Mouse (Mus musculus): ENCODE measurements around the gene Dolk.

Gene Dolk

DNA sequence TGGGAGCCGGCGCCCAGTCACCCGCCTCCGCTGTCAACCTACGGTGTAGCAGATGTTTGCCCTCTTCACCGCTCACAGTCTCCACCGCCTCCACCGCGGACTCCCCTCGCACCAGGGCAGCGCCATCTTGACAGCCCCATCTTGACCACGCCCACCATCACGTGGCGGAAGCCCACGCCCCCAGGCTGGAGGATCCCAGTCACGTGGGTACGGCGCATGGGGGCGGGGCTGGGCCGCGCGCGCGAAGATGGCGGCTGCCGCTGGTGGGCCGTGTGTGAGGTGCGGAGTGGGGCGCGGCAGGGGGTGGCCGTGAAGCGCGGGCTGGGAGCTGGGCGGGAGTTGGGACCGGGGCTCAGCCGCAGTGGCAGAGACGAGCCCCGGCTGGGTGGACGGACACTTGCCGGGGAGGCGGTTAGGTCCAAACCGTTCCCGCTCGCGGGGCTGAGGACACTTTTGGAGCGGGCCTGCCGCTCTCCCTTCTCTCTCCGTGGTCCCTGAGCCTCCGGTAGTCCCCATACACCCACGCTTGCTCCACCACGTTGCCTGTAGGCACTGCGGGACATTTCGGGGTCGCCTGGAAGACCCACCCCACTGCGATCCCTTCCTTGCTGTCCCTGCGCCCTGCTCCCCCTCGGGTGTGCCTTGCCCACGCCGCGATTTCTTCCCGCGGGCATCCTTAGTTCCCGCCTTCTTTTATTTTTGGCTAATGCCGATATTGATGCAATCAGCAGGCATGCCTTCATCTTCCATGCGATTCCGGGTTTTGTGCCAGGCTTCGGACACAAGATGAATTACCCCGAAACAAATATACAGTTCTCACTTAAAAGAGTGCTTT lies at the start of gene Dolk, which contains the start of gene Nup188:
Gene Dolk (minus strand): TSS at position 143 of the 835 bp plus-strand sequence.
Gene Nup188 (plus strand): TSS at position 206 of the 835 bp plus-strand sequence.
- ATAC-seq (ENCODE audit: low TSS enrichment) = peak; percentile 75

DNA sequence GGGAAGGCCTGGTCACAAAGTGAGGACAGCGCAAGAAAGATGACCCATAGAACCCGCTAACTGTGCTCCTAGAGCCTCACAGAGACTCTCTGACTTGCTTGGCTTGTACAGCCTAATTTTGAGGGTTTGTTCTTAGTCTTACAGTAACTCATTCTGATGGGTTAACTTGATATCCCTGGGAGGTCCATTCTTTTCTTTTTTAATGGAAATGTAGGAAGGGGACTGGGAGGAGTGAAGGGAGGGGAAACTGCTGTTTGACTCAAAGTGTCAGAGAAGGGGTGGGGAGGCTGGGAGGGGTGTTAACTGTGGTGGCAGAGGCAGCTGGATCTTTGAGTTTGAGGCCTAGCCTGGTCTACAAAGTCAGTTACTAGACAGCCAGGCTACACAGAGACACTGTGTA lies 49.2 kb upstream of the Dolk start:
- ATAC-seq (ENCODE audit: low TSS enrichment) = no peak

DNA sequence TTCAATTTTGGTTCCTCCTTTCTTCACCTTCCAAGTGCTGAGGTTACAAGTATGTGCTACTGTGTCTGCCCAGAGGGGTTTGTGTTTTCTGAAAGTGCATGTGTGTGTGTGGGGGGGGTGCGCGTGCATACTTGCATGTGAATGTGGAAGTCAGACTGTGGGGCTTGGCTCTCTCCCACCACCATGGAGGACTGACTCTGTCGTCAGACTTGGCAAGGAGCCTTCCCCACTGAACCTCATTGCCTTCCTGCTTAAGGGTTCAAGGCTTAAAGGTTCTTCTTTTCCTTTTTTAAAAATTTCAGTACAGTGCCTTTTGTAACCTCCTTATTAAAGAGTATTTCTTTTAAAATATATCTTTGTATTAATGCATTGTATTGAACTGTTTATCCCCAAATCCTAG lies 42.7 kb upstream of the Dolk start:
- ATAC-seq (ENCODE audit: low TSS enrichment) = no peak

DNA sequence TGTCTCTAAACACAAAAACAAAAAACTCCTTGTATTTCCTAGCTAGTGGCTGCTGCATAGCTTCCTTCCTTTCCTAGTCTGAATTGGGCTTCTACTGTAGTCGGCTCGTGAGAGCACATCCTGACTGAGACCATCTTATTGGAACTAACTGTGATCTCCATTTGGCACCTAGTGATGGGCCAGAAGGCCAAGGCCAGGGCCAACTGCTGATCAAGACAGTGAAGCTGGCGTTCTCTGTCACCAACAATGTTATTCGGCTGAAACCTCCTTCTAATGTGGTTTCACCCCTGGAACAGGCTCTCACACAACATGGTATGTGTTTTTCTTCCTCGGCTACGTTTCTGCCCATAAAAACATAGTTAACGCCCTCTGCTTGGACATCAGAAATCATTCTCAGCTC lies 41.1 kb upstream of the Dolk start:
- no peak for ATAC-seq (ENCODE audit: low TSS enrichment)

DNA sequence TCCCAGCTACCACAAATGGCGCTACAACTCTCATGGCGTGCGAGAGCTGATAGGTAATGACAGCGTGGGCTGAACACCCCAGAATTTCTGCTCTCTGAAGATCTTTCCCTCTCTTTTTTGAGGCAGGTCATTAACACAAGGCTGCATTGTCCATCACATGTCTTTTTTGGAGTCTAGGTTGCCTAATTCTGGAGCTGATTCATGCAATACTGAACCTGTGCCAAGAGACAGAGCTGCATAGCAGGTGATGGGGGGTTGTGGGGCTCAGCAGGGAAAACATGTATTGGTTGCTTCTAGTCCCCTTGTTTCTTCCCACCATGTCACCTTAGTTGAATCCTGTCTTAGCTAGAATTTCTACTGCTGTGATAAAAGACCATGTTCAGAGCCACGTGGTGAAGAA lies 39.2 kb upstream of the Dolk start:
- no peak for ATAC-seq (ENCODE audit: low TSS enrichment)

DNA sequence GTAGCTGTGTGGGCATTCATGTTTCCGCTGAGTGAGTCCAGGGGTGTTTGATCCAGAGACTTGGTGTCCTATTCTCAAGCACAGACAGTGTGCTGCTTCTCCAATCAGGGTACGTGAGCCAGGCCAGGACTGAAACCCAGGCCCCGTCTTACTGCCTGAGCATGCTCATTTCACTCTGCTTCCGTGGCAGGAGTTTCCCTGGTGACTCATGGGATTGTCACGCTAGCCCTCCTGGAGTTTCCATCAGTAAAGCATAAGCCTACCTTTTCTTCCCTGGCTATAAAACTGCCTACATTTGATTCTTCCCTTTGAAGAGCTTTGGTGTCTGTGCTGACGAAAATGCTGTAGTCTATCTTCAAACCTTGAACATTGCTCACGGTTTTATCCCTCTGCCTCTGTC lies 37.0 kb upstream of the Dolk start:
- ATAC-seq (ENCODE audit: low TSS enrichment) = no peak

DNA sequence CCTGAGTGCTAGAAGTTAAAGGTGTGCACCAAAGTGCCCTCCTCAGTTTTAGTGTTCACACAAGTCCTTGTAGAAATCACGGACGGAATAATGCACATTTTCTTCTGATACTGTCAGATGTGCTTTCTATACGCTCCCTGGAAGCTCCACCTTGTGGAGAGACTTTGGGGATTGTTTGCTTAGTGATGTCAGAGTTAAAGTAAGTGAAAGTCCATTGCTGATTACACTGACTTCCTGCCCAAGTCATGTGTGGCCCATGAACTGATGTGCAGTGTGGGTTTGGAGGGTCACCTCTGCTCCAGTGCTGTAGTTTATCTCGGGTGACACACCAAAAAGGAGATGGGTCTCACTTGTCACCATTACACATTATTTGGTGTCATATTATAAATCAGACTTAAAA lies 33.1 kb upstream of the Dolk start:
- ATAC-seq (ENCODE audit: low TSS enrichment) = no peak

DNA sequence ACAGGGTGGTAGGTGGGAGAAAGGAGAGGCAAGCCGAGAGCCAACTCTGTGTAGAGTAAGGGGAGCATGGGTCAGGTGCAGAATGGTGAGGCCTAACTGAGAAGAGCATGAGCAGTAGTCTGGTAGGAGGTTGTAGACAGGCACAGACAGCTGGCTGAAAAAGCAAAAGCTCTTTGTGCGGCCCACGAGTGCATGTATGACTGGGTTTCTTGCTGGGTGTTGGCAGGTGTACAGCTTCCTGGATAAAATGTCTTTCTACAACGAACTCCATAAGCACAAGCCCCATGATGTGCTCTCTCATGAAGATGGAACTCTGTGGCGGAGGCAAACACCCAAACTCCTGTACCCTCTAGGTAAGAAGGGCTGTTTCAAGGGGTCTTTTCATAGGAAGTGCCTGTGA lies 30.8 kb upstream of the Dolk start:
- ATAC-seq (ENCODE audit: low TSS enrichment) = no peak

DNA sequence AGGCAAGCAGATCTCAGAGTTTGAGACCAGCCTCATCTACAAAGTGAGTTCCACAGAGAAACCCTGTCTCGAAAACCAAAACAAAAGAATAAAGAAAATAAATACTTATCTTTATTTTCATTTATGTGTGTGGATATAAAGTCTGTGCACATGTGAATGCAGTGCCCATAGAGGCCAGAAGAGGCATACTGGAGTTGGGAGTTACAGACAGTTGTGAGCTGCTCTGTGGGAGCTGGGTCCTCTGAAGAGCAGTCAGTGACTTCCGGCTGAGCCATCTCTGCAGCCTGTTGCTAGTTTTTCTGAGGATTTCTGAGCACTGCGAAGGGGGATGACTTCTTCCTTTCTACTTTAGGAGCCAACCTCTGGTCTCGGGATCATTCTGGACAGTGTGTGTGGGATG lies 30.0 kb upstream of the Dolk start:
- no peak for ATAC-seq (ENCODE audit: low TSS enrichment)

DNA sequence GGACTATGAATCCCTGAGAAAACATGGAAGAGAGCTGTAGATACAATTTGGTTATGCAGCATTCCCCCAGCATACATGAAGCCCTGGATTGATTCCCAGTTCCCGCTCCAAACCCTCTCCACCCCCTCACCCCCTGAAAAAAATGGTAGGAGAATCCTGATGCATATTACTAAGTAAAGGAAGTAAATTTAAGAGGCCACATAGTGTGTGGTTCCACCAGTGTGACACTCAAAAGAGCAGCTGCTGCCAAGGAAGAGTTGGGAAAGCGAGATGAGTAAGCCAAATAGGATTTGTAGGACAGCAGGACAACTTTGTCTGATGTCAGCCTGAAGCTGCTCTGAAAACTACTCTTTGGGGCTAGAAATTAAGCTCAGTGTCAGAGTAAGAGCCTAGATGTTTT lies 25.3 kb upstream of the Dolk start:
- ATAC-seq (ENCODE audit: low TSS enrichment) = peak; percentile 81; the same call in 1 of the 2 replicates

DNA sequence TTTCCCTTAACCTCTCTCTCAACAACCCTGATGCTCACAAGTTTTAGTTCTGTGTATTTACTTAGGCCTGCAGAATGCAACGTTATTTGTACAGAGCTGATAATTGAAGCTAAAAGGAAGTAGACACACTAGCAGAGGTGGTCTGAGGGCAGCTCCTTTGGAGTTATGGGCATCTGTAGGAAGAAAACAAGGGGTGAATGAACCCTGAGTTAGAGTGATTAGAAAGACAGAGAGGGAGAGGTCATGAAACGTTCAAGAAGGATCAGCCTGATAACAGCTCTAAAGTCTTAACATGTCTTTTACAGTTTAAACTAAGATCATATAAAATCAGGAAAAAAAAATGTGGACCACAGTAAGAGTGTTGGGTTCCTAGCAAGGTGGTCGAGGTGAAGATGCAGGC lies 23.2 kb upstream of the Dolk start:
- ATAC-seq (ENCODE audit: low TSS enrichment) = no peak

DNA sequence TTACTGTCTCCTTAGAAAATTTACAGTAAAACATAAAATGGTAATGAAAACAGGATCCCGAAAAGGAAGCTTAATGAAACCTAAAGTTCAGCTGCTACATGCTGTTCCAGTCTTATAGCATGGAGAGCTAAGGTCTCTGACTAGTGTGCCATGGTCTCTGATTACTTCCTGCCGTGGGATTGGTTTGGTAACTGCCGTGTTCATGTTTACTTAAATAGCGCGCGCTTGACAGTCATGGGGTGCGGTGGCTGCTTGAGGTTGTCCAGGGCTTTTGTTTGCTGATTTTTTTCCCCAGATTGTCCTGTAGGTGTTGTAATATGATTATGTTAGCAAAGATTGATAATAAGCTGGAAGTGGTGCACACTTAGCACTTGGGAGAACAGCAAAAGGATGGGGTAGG lies 20.0 kb upstream of the Dolk start:
- ATAC-seq (ENCODE audit: low TSS enrichment) = no peak

DNA sequence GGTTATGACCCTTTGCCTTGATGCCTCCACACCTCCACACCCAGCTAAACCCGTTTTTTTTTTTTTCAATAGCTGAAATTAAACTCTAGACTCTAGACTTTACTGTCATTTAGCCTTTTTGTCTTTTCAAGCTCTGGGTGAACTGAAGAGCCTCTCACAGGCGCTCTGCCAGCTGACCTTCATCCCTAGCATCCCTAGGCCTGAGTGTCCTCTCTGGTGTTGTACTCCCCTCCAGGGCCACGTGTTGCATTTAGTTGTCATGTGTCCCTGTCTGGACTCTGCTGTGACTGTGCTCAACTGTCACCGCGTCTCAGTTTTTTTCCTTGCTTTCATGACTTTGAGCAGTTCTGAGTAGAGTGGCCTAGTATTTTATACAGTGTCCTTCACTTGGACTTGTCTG lies 13.8 kb upstream of the Dolk start:
- no peak for ATAC-seq (ENCODE audit: low TSS enrichment)

DNA sequence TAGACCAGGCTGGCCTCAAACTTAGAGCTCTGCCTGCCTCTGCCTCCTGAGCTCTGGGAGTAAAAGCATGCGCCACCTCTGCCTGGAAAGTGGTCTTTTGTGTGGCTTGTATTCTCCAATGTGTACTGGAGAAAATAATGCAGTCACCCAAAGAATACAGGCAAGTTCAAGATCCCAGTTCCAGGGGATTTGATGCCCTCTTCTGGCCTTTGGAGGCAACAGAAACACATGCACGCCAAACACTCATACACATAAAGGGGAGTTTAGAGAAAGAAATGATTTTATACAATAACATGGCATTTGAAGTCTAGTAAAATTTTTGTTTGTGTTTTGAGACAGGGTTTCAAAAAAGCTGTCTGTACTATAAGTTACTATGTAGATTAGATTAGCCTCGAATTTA lies 13.4 kb upstream of the Dolk start:
- ATAC-seq (ENCODE audit: low TSS enrichment) = no peak

DNA sequence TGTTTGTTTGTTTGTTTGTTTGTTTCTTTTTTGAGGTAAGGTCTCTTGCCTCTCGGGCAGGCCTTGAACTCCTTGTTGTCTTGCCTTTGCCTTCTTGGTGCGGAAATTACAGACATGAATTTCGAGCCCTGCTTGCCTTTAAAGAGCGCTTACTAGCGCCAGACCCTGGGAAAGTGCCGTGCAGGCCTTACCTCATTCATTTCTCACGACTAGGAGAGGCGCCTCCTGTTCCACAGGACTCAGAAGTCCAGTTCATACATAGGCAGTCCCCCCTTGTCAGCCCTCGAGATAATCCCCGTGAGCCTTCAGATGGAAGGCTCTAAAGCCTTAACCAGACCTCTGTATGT lies 866 bp upstream of the Dolk start:
- peak; percentile 42; the same call in 1 of the 2 replicates for ATAC-seq (ENCODE audit: low TSS enrichment)

DNA sequence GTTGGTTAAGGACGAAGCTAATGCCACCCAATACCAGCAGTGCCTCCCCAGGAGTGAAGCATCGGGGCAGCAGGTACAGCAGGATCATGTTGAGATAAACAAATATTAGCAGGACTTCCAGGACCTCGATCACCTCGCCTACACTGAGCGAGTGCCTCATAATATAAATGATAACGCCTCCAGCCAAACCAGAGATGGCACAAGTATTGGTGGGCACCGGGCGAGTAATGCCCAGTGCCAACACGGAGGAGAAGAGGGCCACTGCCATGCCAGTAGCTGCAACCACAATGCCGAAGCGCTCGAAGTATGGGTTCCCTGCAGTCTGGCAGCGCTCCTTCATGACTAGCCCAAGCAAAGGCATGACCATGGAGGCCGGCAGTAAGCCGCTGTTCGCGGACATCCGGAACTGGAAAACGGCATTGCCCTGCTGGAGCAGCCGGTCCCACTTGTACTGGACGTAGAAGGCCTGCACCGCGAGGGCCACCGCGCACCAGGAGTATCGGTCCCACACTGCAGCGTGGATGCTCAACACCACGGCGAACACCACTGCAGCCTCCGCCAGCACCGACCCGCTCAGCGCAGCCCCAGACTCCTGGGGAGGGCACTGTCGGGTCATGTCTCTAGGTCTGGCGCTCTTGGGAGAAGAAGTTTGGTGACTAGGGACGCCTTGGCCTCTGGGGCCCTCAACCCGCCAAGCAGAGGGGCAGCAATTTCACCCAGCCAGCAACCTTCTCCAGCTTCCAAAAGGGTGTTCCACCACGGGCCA lies 535 bp downstream of the Dolk start:
- peak; percentile 55; the same call in 1 of the 2 replicates for ATAC-seq (ENCODE audit: low TSS enrichment)

DNA sequence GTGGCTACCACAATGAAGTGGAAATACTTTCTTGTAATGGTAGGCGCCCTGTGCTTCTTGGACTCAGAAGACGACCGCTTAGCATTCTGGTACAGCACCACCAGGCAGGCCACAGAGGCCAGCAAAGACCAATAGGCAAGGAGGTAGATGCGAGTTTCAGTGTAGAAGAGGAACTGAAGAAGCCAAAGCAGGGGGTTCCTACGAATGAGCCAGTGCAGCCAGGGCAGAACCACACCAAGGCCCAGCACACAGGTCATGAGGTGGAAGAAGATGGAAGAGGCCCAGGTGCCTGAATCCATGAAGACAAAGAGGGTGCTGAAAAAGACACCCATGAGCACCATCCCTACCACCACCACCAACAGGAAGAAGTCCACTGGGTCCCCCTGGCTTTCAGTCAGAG lies 1.1 kb downstream of the Dolk start:
- ATAC-seq (ENCODE audit: low TSS enrichment) = no peak

DNA sequence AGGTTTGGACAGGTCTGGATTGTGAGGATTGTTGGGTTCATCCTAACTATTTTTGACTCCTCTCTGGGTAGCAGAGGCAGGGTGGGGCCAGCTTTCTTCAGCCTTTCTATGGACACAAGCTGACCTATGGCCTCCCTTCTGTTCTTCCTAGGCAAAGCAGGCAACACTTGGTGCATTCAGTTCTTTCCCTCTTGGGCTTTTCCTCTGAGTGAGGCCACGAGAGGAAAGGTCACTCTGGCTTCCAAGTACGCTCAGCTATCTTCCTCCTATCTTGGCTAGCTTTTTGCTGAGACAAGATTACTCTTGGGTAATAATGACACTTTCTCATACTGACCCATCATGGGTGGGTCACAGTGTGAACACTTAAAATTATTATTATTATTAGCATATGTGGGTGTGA lies 2.9 kb downstream of the Dolk start:
- no peak for ATAC-seq (ENCODE audit: low TSS enrichment)

DNA sequence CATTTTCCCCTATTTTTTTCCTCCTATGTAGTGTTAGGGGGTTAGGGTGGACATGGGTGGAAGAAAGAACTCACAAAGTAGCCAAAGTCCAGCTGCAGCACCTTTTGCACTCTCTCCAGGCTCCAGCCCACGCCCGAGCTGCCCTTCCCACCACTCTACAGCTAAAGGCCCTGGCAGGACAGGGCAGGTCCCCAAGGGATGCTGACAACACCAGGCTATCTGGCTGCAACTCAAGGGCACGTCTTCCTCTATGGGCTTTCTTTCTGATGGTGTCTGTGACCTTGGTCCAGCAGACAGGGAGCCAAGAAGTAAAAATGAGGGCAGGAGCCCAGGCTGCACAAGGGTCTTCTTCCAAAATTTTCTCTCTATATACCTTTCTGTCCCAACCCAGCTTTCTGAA lies 4.5 kb downstream of the Dolk start:
- no peak for ATAC-seq (ENCODE audit: low TSS enrichment)

DNA sequence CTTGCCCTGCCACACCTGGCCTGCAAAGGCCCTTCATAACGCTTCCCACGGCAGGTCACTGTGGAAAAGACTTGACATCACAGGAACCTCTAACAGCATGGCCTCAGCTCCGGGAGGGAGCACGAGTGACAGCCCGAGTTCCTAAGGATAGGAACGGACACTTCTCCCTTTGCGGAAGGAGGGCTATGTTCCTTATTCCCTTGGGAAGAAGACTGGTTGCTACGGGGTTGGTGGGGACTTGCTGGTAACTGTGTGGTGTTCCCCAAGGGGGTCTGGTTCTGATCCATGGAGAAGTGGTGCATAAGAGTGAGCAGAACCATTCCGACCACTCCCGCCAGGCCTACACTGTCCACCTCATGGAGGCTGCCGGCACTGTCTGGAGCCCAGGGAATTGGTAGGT lies 5.4 kb downstream of the Dolk start, which contains the start of gene Gm28038:
Gene Gm28038 (plus strand): TSS at position 301 of the 400 bp plus-strand sequence.
- no peak for ATAC-seq (ENCODE audit: low TSS enrichment)

DNA sequence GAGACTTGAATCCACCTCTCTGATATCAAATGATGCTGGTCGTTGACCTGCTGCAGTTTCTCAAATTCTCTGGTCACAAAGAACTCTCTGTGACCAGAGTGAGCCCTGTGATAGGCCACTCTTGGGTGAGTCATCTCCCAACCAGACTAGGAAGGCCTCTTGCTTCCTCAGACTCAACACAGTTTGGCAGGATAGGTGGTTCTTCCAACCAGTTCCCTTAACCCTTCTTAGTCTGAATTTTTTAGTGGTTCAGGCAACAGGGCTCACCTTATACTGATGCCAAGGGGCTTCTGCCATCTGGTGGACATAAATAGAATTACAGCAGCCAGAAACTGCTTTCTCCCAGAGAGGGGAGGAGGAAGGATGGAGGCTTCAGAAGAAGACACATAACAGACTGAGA lies 16.0 kb downstream of the Dolk start:
- peak; percentile 60 for ATAC-seq (ENCODE audit: low TSS enrichment)

DNA sequence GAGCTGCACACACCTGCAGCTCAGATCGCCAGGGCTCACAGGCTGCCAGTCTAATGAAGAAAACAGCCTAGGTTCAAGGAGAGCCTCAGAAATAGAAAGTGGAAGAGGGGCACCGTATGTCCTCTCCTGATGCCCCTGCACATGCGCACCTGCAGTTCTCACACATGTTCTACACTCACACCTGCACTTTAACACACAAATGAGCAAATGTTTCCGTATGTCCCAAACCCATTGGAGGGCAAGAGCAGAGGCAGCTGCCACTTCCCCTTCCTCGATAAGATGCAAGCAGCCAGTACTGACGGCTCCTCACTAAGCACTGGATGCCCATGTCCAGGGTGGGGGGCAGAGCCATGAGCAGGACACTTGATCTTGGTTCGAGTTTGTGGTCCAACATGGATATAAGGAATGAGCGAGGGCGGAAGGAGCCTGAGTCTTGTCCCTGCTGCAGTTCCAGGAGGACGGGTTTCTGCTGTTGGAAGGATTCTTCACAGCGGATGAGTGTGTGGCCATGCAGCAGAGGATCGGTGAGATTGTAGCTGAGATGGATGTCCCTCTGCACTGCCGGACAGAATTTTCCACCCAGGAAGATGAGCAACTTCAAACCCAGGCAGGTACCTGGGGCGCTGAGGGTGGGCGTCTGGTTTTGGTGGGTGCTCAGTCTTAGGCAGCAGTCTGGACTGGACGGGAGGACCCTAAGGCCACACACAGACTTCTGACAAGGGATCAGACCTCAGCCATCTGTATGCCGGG lies 16.7 kb downstream of the Dolk start:
- ATAC-seq (ENCODE audit: low TSS enrichment) = no peak

Measured in frontal cortex, adult (tissue).